Mouse (Mus musculus): Measurements from ENCODE around the gene Eef1g.

- TF ChIP-seq GATA1 (IDR thresholded peaks at IDR 0.05; ENCODE audit: low read length), result no peak
- no peak for TF ChIP-seq TAL1 (IDR thresholded peaks at IDR 0.05; ENCODE audit: low read length)
These were observed 36.7 kb upstream of the Eef1g start for GRCm38 (mm10) chr19:8930117-8930516.
